Mouse (Mus musculus): ENCODE results near the gene Smyd1. TPM values are rescaled to one million over a fixed set of nuclear protein-coding genes. Genes with fewer than 3 reads are reported as not detected.

Gene Smyd1
- total and polyA plus RNA-seq, 3 experiments: 0.08 to 0.37 (median 0.08) TPM

DNA sequence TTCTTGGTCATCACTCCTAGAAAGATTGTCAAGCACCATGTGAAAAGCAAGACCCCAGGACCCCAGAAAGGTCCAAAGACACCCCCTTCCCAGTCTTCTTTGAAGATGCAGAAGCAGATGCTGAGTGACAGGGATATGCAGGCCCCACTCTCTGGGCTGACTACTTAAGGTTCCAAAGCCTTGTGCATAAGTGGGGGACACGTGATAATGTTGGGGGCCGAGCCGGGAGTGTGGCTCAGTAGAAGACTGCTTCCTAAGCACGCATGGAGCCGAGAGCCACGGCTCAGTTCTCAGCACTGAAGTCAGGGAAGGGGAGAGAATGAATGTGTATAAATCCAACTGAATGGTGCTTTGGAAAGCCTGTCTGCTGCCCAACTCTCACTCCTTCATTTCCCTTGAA lies 95.5 kb downstream of the Smyd1 start:
- in situ Hi-C loops (cut with MboI; ENCODE audit: low pct_ligation_motif_present, low pct_unique_long_range_greater_than_20kb, low sequenced_read_pairs) (loop anchor here (10.0 kb wide), 1 partner anchor 52 kb away; no protein-coding TSS in a partner anchor), dilution Hi-C loops (cut with MboI; ENCODE audit: extremely low pct_ligation_motif_present, extremely low pct_unique_long_range_greater_than_20kb, low sequenced_read_pairs) (no loop called here)
- Histone ChIP-seq H3K4me2 (ENCODE audit: insufficient read depth, low read depth, poor library complexity, severe bottlenecking) (no peak overlapping the region), H3K36me3 (replicated peaks in 1 of 2; ENCODE audit: control insufficient read depth in 1 of 2, insufficient read depth in 1 of 2, low read length in 1 of 2) (no peaks in the 10 kb centered on the region), H3K27me3 (replicated peaks) (no peaks in the 10 kb centered on the region), H3K4me1 (ENCODE audit: control insufficient read depth in 1 of 2, insufficient read depth in 2 of 2) (peaks cover 6 to 21% of the 10 kb centered on the region in 2 experiments; a peak in 3 of 4 replicates), H3K4me3 (replicated peaks in 1 of 3; ENCODE audit: low read depth in 2 of 3, low read length in 2 of 3, poor library complexity in 1 of 3) (no peak overlapping the region), H3K79me2 (replicated peaks; ENCODE audit: control insufficient read depth, extremely low read depth, insufficient read depth, poor library complexity, severe bottlenecking) (no peaks in the 10 kb centered on the region), H3K27ac (ENCODE audit: insufficient read depth, low read depth) (no peak overlapping the region), H3K9me3 (replicated peaks; ENCODE audit: low read length) (no peaks in the 10 kb centered on the region), H3K9ac (ENCODE audit: insufficient read depth, low read depth) (no peak overlapping the region)
- no peak for TF ChIP-seq MAX (IDR thresholded peaks at IDR 0.05; ENCODE audit: low read length)
- TF ChIP-seq ETS1 (conservative IDR thresholded peaks at IDR 0.05; ENCODE audit: low read depth, low read length): no peak
- TF ChIP-seq USF1 (IDR thresholded peaks at IDR 0.05; ENCODE audit: low read depth, low read length): no peak
- DNase-seq (ENCODE audit: extremely low read depth): no peak

DNA sequence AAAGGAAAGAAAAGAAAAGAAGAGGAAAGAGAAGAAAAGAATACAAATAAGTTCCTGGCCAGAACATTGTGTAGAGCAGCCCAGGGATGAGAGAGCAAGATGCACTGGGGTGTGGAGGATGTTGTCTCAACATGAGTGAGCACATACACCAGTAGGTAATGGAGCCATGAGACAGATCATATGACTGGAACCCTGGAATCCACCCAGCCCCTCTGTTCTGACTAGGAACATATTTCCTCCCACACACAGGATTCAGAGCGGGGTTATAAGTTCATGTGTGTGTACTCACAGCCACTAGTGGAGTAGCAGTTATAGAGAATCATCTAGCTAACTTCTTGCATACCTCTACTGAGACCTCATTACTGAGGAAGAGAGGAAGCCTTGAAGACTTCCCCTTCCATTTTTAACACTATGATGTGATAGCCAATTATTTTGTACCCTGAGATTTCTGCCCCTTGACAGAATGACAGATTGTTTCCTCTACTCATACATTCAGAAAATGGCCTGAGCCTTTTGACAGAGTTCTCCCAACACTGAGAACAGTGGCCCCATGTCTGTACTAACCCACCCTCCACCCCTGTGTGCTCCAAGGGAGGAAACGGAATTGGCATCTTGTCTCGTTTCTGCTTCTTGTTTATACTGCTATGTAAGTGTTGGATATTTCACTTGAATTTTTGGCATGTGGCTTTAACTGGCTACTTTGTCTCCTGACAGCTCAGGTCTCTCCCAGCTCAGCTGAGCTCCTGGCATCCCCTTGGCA lies 97.7 kb downstream of the Smyd1 start:
- dilution Hi-C loops (cut with MboI; ENCODE audit: extremely low pct_ligation_motif_present, extremely low pct_unique_long_range_greater_than_20kb, low sequenced_read_pairs) (no loop called here), in situ Hi-C loops (cut with MboI; ENCODE audit: low pct_ligation_motif_present, low pct_unique_long_range_greater_than_20kb, low sequenced_read_pairs) (loop anchor here (10.0 kb wide), 1 partner anchor 50 kb away; no protein-coding TSS in a partner anchor)
- no peaks in the 10 kb centered on the region for H3K36me3 ChIP-seq (replicated peaks in 1 of 2; ENCODE audit: control insufficient read depth in 1 of 2, insufficient read depth in 1 of 2, low read length in 1 of 2)
- no peak for TF ChIP-seq USF2 (conservative IDR thresholded peaks at IDR 0.05; ENCODE audit: low read depth, low read length)
- TF ChIP-seq ETS1 (conservative IDR thresholded peaks at IDR 0.05; ENCODE audit: low read depth, low read length): peak; percentile 32; the same call in 1 of the 2 replicates
- no peak overlapping the region for H3K4me2 ChIP-seq (ENCODE audit: insufficient read depth, low read depth, poor library complexity, severe bottlenecking)
- no peak overlapping the region for H3K27ac ChIP-seq (ENCODE audit: insufficient read depth, low read depth)
- H3K4me1 ChIP-seq (ENCODE audit: control insufficient read depth in 1 of 2, insufficient read depth in 2 of 2): peaks cover 6 to 21% of the 10 kb centered on the region in 2 experiments; a peak in 3 of 4 replicates
- H3K27me3 ChIP-seq (replicated peaks): no peaks in the 10 kb centered on the region
- H3K9me3 ChIP-seq (replicated peaks; ENCODE audit: low read length): no peaks in the 10 kb centered on the region
- no peak overlapping the region for H3K4me3 ChIP-seq (replicated peaks in 1 of 3; ENCODE audit: low read depth in 2 of 3, low read length in 2 of 3, poor library complexity in 1 of 3)
- no peak overlapping the region for H3K9ac ChIP-seq (ENCODE audit: insufficient read depth, low read depth)
- no peaks in the 10 kb centered on the region for H3K79me2 ChIP-seq (replicated peaks; ENCODE audit: control insufficient read depth, extremely low read depth, insufficient read depth, poor library complexity, severe bottlenecking)
- peak; percentile 38 for DNase-seq (ENCODE audit: extremely low read depth)

DNA sequence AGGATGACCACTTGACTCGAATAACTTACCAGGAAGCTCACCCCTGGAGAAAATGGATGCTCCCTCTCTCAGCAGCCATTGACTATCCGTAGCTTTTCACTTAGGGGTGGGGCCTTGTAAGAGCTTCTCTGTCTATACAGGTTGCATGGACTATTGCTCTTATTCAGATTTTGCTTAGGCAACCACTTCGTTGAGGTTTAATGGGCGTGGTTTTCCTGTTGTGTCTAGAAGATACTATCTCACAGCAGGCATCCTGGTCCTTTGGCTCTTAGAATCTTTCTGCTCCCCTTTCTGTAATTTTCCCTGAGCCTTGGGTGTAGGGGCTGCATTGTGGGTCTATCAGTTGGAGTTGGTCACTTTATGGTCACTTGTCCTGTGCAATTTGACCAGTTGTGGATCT lies 100.5 kb downstream of the Smyd1 start:
- Histone ChIP-seq H3K9ac (ENCODE audit: insufficient read depth, low read depth) (no peak overlapping the region), H3K9me3 (replicated peaks; ENCODE audit: low read length) (no peaks in the 10 kb centered on the region), H3K4me1 (ENCODE audit: control insufficient read depth in 1 of 2, insufficient read depth in 2 of 2) (peaks cover 6 to 21% of the 10 kb centered on the region in 2 experiments; a peak in 3 of 4 replicates), H3K79me2 (replicated peaks; ENCODE audit: control insufficient read depth, extremely low read depth, insufficient read depth, poor library complexity, severe bottlenecking) (no peaks in the 10 kb centered on the region), H3K4me2 (ENCODE audit: insufficient read depth, low read depth, poor library complexity, severe bottlenecking) (no peak overlapping the region), H3K27me3 (replicated peaks) (no peaks in the 10 kb centered on the region), H3K36me3 (replicated peaks in 1 of 2; ENCODE audit: control insufficient read depth in 1 of 2, insufficient read depth in 1 of 2, low read length in 1 of 2) (no peaks in the 10 kb centered on the region), H3K27ac (ENCODE audit: insufficient read depth, low read depth) (no peak overlapping the region), H3K4me3 (replicated peaks in 1 of 3; ENCODE audit: low read depth in 2 of 3, low read length in 2 of 3, poor library complexity in 1 of 3) (no peak overlapping the region)
- DNase-seq (ENCODE audit: extremely low read depth): no peak
- no peak for TF ChIP-seq RCOR1 (conservative IDR thresholded peaks at IDR 0.05; ENCODE audit: low read depth, low read length)
- no peak for TF ChIP-seq CTCF (conservative IDR thresholded peaks at IDR 0.05 in 1 of 2, IDR thresholded peaks at IDR 0.05 in 1 of 2; ENCODE audit: low read depth in 2 of 2, low read length in 2 of 2)
- TF ChIP-seq UBTF (IDR thresholded peaks at IDR 0.05; ENCODE audit: low read depth, low read length): no peak
- TF ChIP-seq ZMIZ1 (IDR thresholded peaks at IDR 0.05; ENCODE audit: low read depth, low read length): no peak
- no peak for TF ChIP-seq NRF1 (IDR thresholded peaks at IDR 0.05; ENCODE audit: low read depth, low read length)
- TF ChIP-seq E2F4 (IDR thresholded peaks at IDR 0.05; ENCODE audit: insufficient replicate concordance, low read depth, low read length): no peak
- in situ Hi-C loops (cut with MboI; ENCODE audit: low pct_ligation_motif_present, low pct_unique_long_range_greater_than_20kb, low sequenced_read_pairs): loop anchor here (10.0 kb wide), 1 partner anchor 47 kb away; no protein-coding TSS in a partner anchor
- dilution Hi-C loops (cut with MboI; ENCODE audit: extremely low pct_ligation_motif_present, extremely low pct_unique_long_range_greater_than_20kb, low sequenced_read_pairs): no loop called here
